Mouse (Mus musculus): ENCODE measurements at regions not wholly inside any gene's neighbourhood (a gene's known extent, or its start where the extent isn't known, plus 50 kb on each side); places are given as distances from the start of the nearest gene placed in this dataset.

- in situ Hi-C loops (cut with MboI; ENCODE audit: low sequenced_read_pairs): no loop called here
Observed at GRCm38 (mm10) chr5:91841066-91841465, 121.8 kb downstream of the Rchy1 start.

DNA sequence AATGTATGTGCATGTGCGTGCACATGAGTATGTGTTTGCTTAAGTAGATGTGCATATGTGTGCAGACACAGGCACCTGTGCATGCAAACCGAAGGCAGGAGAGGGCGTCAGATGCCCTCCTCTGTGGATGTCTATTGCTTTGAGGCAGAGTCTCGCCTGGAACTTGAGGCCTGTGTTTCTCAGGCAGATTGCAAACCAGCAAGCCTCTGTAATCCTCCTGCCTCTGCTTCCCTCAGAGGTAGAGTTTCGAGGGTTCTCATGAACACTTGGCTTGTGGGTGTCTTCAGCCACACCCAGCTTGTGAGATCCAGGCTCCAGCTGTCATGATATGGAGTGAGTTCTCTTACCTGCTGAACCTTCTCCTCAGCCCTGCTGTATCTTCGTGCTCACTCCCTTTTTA is 134.4 kb downstream of the Rchy1 start:
- in situ Hi-C loops (cut with MboI; ENCODE audit: low sequenced_read_pairs): no loop called here

- in situ Hi-C loops (cut with MboI; ENCODE audit: low sequenced_read_pairs): no loop called here
Observed at GRCm38 (mm10) chr5:91826636-91827035, 136.2 kb downstream of the Rchy1 start.

DNA sequence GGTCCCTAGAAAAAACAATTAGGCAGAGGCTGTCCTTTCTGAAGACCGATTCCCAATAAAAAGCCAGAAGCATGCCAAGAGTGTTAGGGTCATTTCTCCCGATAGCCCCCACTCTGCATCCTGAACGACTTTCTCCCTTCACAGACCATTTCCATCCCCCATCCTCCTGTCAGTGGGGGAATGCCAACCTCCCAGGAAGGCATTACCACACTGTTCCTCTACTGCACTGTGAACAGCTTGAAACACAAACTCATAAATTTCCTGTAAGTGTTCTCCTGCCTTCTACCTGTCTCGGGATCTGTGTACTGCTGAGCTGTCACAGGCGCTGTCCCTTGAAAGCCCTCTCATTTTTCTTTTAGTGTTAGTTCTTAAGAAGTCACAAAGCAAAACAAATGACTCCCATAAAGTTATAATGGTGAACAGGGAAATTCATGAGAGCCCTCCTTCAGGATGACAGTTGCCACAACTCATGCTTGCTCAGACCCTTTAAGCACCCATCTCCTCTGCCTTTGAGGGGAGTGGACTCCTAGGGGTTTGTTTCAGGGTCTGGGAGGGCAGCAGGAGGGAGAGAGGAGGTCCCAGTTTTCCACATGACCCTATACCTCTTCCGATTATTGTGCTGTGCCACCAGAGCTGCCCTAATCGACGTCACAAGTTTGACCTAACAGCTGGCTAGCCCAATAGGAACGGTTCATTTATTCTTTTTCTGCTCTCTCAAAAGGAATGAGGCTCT is 139.9 kb downstream of the Rchy1 start:
- in situ Hi-C loops (cut with MboI; ENCODE audit: low sequenced_read_pairs): no loop called here

DNA sequence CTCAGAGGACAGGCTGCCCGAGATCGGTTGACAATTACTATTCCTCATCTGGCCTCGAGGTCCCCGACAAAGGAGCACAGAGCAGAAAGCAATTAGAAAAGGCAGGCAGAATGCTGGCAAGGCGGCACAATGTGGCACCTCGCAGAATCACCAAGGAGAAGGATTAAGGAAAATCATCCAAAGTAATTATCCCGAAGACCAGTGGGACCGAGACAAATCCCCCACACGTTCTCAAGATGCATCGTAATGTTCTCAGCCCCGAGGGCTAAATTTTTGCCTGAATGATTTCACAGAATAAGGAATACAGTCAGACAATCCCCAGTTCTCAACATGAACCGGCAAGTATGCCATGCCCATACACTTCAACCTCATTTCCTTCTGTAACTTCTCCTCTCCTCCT is 144.1 kb downstream of the Rchy1 start:
- in situ Hi-C loops (cut with MboI; ENCODE audit: low sequenced_read_pairs): no loop called here

- in situ Hi-C loops (cut with MboI; ENCODE audit: low sequenced_read_pairs): no loop called here
Observed at GRCm38 (mm10) chr5:91818195-91818594, 144.7 kb downstream of the Rchy1 start.

DNA sequence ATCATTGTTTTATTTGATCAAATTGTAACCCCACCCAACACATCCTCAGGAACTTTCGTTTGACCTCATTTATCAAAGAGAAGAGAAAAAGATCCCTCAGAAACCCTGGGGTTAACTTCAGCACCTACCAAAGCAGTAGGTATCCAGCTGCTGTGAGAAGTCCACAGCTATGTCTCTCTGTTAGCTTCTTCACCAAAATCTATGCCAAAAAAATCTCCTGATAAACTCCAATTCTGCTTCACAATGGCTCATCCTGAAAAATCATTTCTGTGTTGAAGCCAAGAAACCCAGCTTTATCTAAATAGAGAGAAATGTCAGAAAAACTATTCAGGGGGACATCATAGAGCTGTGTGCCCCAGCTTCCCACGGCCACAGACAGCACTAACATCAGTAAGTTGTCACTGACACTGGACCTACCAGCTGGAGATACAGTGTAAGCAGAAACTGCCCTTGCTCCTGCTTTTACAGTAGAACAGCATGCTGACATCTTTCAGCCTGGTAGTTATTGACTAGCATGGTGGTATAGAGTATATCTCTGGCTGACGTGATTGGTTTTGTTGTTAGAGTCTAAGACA is 146.4 kb downstream of the Rchy1 start:
- in situ Hi-C loops (cut with MboI; ENCODE audit: low sequenced_read_pairs): no loop called here

DNA sequence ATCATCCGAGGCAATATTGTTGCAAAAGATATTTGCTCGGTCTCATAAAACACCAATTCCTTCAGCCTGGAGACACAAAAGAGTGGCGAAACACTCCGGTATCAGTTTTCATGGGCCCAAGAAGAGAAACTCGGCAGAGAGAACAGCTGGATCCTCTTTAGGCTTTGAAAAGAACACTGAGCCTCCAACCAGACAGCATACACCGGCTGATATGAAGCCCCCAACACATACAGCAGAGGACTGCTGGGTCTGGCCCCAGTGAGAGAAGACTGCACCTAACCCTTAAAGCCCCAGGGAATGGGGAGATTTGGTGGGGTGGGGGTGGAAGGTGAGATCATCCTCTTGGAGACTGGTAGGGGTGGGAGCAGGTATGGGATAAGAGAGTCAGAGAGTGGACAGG is 147.9 kb downstream of the Rchy1 start:
- in situ Hi-C loops (cut with MboI; ENCODE audit: low sequenced_read_pairs): no loop called here

DNA sequence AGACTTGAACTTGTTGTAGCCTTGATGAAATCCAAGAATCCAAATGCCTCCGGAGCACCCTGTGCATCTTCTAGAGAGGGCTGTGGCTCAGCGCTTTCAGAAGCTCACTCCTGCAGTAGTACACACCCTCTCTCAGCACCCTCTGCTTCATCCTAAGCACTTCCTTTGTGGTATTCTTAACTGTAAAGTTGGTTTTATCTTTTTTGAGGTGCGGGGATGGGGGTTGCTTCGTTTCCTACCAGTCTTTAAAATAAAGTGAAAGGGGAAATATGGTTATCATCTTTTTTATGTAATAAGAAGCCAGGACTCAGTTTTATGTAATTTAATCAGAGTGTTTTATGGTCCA is 148.5 kb downstream of the Rchy1 start:
- in situ Hi-C loops (cut with MboI; ENCODE audit: low sequenced_read_pairs): no loop called here

- in situ Hi-C loops (cut with MboI; ENCODE audit: low sequenced_read_pairs): no loop called here
Observed at GRCm38 (mm10) chr5:91813547-91814416, 149.1 kb downstream of the Rchy1 start.

GRCm38 (mm10) chr5:91807070-91808065 is 155.5 kb downstream of the Rchy1 start:
- in situ Hi-C loops (cut with MboI; ENCODE audit: low sequenced_read_pairs): no loop called here

GRCm38 (mm10) chr5:91801297-91801980 is 161.4 kb downstream of the Rchy1 start:
- in situ Hi-C loops (cut with MboI; ENCODE audit: low sequenced_read_pairs): no loop called here

DNA sequence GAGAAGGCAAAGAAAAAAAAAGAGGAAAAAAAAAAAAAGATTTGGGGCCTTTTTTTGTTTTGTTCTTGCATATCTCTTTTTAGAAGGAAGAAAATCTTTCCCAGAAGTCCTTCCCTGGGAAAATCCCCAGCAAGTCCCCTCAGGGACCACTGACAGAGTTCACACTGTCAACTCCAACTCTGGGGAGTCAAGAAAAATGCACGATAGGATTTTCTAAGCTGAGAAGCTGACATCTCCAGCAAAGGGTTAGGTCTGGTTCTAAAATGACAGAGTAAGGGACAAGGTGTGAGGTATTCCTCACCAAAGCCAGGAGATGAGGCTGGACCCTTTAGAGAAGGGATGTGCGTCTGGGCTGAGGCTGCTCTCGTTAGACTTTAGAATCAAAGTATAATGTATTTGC is 165.5 kb downstream of the Rchy1 start:
- in situ Hi-C loops (cut with MboI; ENCODE audit: low sequenced_read_pairs): no loop called here

- in situ Hi-C loops (cut with MboI; ENCODE audit: low sequenced_read_pairs): no loop called here
Observed at GRCm38 (mm10) chr5:91792732-91793131, 170.1 kb downstream of the Rchy1 start.

GRCm38 (mm10) chr5:91790412-91790811 is 172.5 kb downstream of the Rchy1 start:
- in situ Hi-C loops (cut with MboI; ENCODE audit: low sequenced_read_pairs): no loop called here

- in situ Hi-C loops (cut with MboI; ENCODE audit: low sequenced_read_pairs): no loop called here
Observed at GRCm38 (mm10) chr5:91783966-91784365, 178.9 kb downstream of the Rchy1 start.

GRCm38 (mm10) chr5:91776971-91777370 is 185.9 kb downstream of the Rchy1 start:
- in situ Hi-C loops (cut with MboI; ENCODE audit: low sequenced_read_pairs): no loop called here

- in situ Hi-C loops (cut with MboI; ENCODE audit: low sequenced_read_pairs): no loop called here
Observed at GRCm38 (mm10) chr5:91774065-91774464, 188.8 kb downstream of the Rchy1 start.

- in situ Hi-C loops (cut with MboI; ENCODE audit: low sequenced_read_pairs): no loop called here
Observed at GRCm38 (mm10) chr5:91767886-91768285, 195.0 kb downstream of the Rchy1 start.

DNA sequence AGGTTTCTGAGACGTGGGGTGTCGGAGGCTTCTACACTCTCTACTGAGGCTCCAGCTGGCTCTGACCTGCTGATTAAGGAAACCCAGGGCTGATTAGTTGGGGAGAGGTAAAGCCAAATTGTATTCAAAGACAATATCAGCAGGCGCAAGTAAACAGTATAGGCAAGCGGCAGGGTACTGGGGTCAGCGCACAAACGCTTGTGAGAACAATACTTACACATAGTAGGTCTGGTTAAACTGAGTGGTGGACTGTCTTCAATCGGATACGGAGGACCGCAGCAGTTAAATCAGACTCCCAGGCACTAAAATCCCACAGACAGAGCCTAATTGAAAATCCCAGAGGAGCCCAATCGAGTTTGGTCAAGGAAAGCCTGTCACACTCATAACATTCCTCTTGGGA is 195.8 kb downstream of the Rchy1 start:
- in situ Hi-C loops (cut with MboI; ENCODE audit: low sequenced_read_pairs): no loop called here
